Mouse (Mus musculus) frontal cortex, postnatal 36 days (tissue): ENCODE data around the gene Egfl8.

Source experiments
- DNase-seq, 2 experiments: peaks; one replicate each; pipeline ENCODE4 v3.0.0; 2022; ENCODE audit warnings: low spot score in 2 of 2

Egfl8 gene

GRCm38 (mm10) chr17:34627943-34628643, 12.3 kb upstream of the Egfl8 start, which contains the start of gene Ppt2:
TSS of gene Ppt2 (minus strand) at chr17:34628510.
- DNase-seq: no peak

GRCm38 (mm10) chr17:34627093-34627942, 11.5 kb upstream of the Egfl8 start:
- peak; percentile 85 to 88 for DNase-seq

- no peak for DNase-seq
These were observed 11.0 kb upstream of the Egfl8 start for GRCm38 (mm10) chr17:34626773-34627092.

- no peak for DNase-seq
These were observed 10.4 kb upstream of the Egfl8 start for GRCm38 (mm10) chr17:34626062-34626772.

- no peak for DNase-seq
These were observed 9.2 kb upstream of the Egfl8 start for GRCm38 (mm10) chr17:34624981-34625380.

GRCm38 (mm10) chr17:34623161-34623560, 7.4 kb upstream of the Egfl8 start:
- no peak for DNase-seq

- no peak for DNase-seq
These were observed 5.2 kb upstream of the Egfl8 start for GRCm38 (mm10) chr17:34621006-34621405.

GRCm38 (mm10) chr17:34618999-34619398, 3.2 kb upstream of the Egfl8 start:
- peak in 1 of 2 experiments; percentile 77 for DNase-seq

- DNase-seq: no peak
These were observed 1.9 kb downstream of the Egfl8 start for GRCm38 (mm10) chr17:34613830-34614229.

GRCm38 (mm10) chr17:34613054-34613645, 2.6 kb downstream of the Egfl8 start:
- DNase-seq: no peak

GRCm38 (mm10) chr17:34611050-34611449, 4.7 kb downstream of the Egfl8 start:
- no peak for DNase-seq

- no peak for DNase-seq
These were observed 7.8 kb downstream of the Egfl8 start for GRCm38 (mm10) chr17:34607997-34608396.

- no peak for DNase-seq
These were observed 9.4 kb downstream of the Egfl8 start for GRCm38 (mm10) chr17:34606186-34607039.

GRCm38 (mm10) chr17:34605609-34606008, 10.2 kb downstream of the Egfl8 start:
- peak; percentile 97 to 98 for DNase-seq

- DNase-seq: peak in 1 of 2 experiments; percentile 43
These were observed 11.1 kb downstream of the Egfl8 start for GRCm38 (mm10) chr17:34604511-34605237.

GRCm38 (mm10) chr17:34604061-34604508, 11.7 kb downstream of the Egfl8 start, which contains the start of gene Agpat1:
TSS of gene Agpat1 (plus strand) at chr17:34604262.
- DNase-seq: peak; percentile 95 to 98

GRCm38 (mm10) chr17:34603375-34604060, 12.3 kb downstream of the Egfl8 start, which contains the start of gene Rnf5:
TSS of gene Rnf5 (minus strand) at chr17:34603690.
- peak; percentile 98 to 100 for DNase-seq

GRCm38 (mm10) chr17:34601796-34602195, 14.0 kb downstream of the Egfl8 start:
- DNase-seq: no peak

GRCm38 (mm10) chr17:34599891-34600290, 15.9 kb downstream of the Egfl8 start:
- no peak for DNase-seq
